Mouse (Mus musculus): ENCODE measurements around the gene Gpr39. TPM values are rescaled to one million over a fixed set of nuclear protein-coding genes. Genes with fewer than 3 reads are reported as not detected.

Gpr39 gene
- total and polyA plus RNA-seq, 3 experiments = not detected

Other genes with a start within 250 kb of the Gpr39 start
- 154 and 191 TPM in 2 replicates for gene Actr3, start 241.3 kb upstream of the Gpr39 start, total RNA-seq (2012; rRNA removed)
- 100 to 1,000 TPM in 1 of 2 experiments, not detected in 1; 211 TPM for gene Actr3, start 241.3 kb upstream of the Gpr39 start, polyA plus RNA-seq (2012; ENCODE audit: insufficient read depth in 1 of 2, insufficient read length in 2 of 2, low read depth in 1 of 2, low replicate concordance in 2 of 2, missing spikeins in 1 of 2)
- gene Slc35f5, start 116.4 kb upstream of the Gpr39 start, total RNA-seq (2012; rRNA removed) = 5.8 and 5.9 TPM in 2 replicates
- 1 to 10 TPM in 1 of 2 experiments, not detected in 1; 7.0 TPM for gene Slc35f5, start 116.4 kb upstream of the Gpr39 start, polyA plus RNA-seq (2012; ENCODE audit: insufficient read depth in 1 of 2, insufficient read length in 2 of 2, low read depth in 1 of 2, low replicate concordance in 2 of 2, missing spikeins in 1 of 2)
- gene Lypd1, start 236.1 kb downstream of the Gpr39 start, total RNA-seq (2012; rRNA removed) = not detected in 2 replicates
- gene Lypd1, start 236.1 kb downstream of the Gpr39 start, polyA plus RNA-seq (2012; ENCODE audit: insufficient read depth in 1 of 2, insufficient read length in 2 of 2, low read depth in 1 of 2, low replicate concordance in 2 of 2, missing spikeins in 1 of 2) = under 1 TPM in 1 of 2 experiments, not detected in 1; 0.04 TPM

Measured in MEL (cell line).